Comparison of ENCODE assay signal across 31 mouse cellular contexts in genomic region chr10:42903054-42903453, GRCm38 (mm10). TPM values are rescaled to one million over a fixed set of nuclear protein-coding genes. Genes with fewer than 3 reads are reported as not detected.
A peak's percentile ranks its signal among the peaks of the same experiment; 100 is the strongest.
DNase-seq lines count a peak whose midpoint lies in the region; ATAC-seq and TF ChIP-seq lines count a peak whose summit lies in the region.
"Had no signal": no experiment of that assay in that cellular context is flagged by ENCODE, and none has a peak within 500 bp of the region (broad histone marks: within the 10 kb centered on the region; RNA-seq: fewer than 3 reads in every experiment).

No protein-coding gene starts in this region.

- no peaks in the 10 kb centered on the region for H3K9me3 ChIP-seq in stomach, postnatal 0 days (ENCODE audit: control insufficient read depth, low read length)
- H3K9me3 ChIP-seq: embryonic facial prominence, embryonic 10.5 days; embryonic facial prominence, embryonic 13.5 days; forebrain, embryonic 10.5 days; G1E; heart, embryonic 12.5 days; heart, embryonic 15.5 days; hindbrain, embryonic 10.5 days had no signal

- WGBS in heart, adult 2 months: 75% methylated on average over 1 of the region's 1 CpGs
- 89% methylated on average over 1 of the region's 1 CpGs for WGBS in thymus, adult 2 months
- WGBS in stomach, postnatal 0 days: 80% methylated on average over 1 of the region's 1 CpGs

- no peaks in the 10 kb centered on the region for H3K27me3 ChIP-seq in heart, adult 2 months (ENCODE audit: control insufficient read depth, insufficient read depth, low read length)
- no peaks in the 10 kb centered on the region for H3K27me3 ChIP-seq in thymus, adult 2 months (ENCODE audit: control insufficient read depth, insufficient read depth, low read length)
- H3K27me3 ChIP-seq in stomach, postnatal 0 days (ENCODE audit: control insufficient read depth, insufficient read depth, low read length): no peaks in the 10 kb centered on the region
- H3K27me3 ChIP-seq: CH12.LX; embryonic facial prominence, embryonic 13.5 days; heart, embryonic 12.5 days; heart, embryonic 15.5 days; hindbrain, embryonic 13.5 days had no signal

- H3K4me1 ChIP-seq in heart, adult 2 months (ENCODE audit: control insufficient read depth, insufficient read depth, low read length): no peaks in the 10 kb centered on the region
- H3K4me1 ChIP-seq in thymus, adult 2 months (replicated peaks; ENCODE audit: control insufficient read depth, insufficient read depth, low read length): peaks cover 30% of the 10 kb centered on the region
- no peaks in the 10 kb centered on the region for H3K4me1 ChIP-seq in stomach, postnatal 0 days (replicated peaks; ENCODE audit: control insufficient read depth, insufficient read depth)
- H3K4me1 ChIP-seq: embryonic facial prominence, embryonic 10.5 days; embryonic facial prominence, embryonic 13.5 days; forebrain, embryonic 10.5 days; heart, embryonic 12.5 days; heart, embryonic 15.5 days; hindbrain, embryonic 10.5 days; hindbrain, embryonic 13.5 days had no signal

- peak; percentile 83 for DNase-seq in heart, adult 11 months
- no peak for DNase-seq in heart, adult 2 months
- peak; percentile 4 for DNase-seq in thymus, postnatal 4 days
- DNase-seq in thymus, adult 2 months: no peak
- peak; percentile 3 for DNase-seq in stomach, postnatal 0 days (ENCODE audit: low spot score)
- DNase-seq: adrenal gland, postnatal 14 days; B cell, adult 2 months; cerebellum, adult 11 months; cerebellum, adult 2 months; cerebellum, adult 9-11 months; cerebellum, postnatal 25 days; embryo, embryonic 11 days; gastrocnemius, postnatal 25 days; heart, postnatal 10 days; heart, postnatal 36 days had no signal

- H3K4me2 ChIP-seq in stomach, postnatal 0 days (replicated peaks; ENCODE audit: low read depth): no peak overlapping the region
- H3K4me2 ChIP-seq: embryonic facial prominence, embryonic 13.5 days; heart, embryonic 12.5 days; heart, embryonic 15.5 days; hindbrain, embryonic 13.5 days had no signal

- H3K36me3 ChIP-seq in heart, adult 2 months (ENCODE audit: control insufficient read depth, insufficient read depth, low read length): no peaks in the 10 kb centered on the region
- H3K36me3 ChIP-seq in thymus, adult 2 months (ENCODE audit: control insufficient read depth, insufficient read depth, low read length): no peaks in the 10 kb centered on the region
- no peaks in the 10 kb centered on the region for H3K36me3 ChIP-seq in stomach, postnatal 0 days (ENCODE audit: control insufficient read depth, insufficient read depth, low read length)
- H3K36me3 ChIP-seq: embryonic facial prominence, embryonic 10.5 days; embryonic facial prominence, embryonic 13.5 days; forebrain, embryonic 10.5 days; G1E; heart, embryonic 12.5 days; heart, embryonic 15.5 days; hindbrain, embryonic 10.5 days; hindbrain, embryonic 13.5 days had no signal

- H3K79me2 ChIP-seq in heart, adult 2 months (replicated peaks; ENCODE audit: control insufficient read depth, insufficient read depth, low read length): no peaks in the 10 kb centered on the region

- no peak overlapping the region for H3K4me3 ChIP-seq in heart, adult 2 months
- no peak overlapping the region for H3K4me3 ChIP-seq in thymus, adult 2 months (ENCODE audit: control insufficient read depth, insufficient read depth, low read length)
- H3K4me3 ChIP-seq in stomach, postnatal 0 days (ENCODE audit: low read depth, low read length): no peak overlapping the region
- H3K4me3 ChIP-seq: embryonic facial prominence, embryonic 10.5 days; embryonic facial prominence, embryonic 13.5 days; erythroblast, embryonic 14.5 days; forebrain, embryonic 10.5 days; heart, embryonic 12.5 days; heart, embryonic 15.5 days; hindbrain, embryonic 10.5 days; hindbrain, embryonic 13.5 days had no signal

- intact Hi-C loops in heart, adult 2 months (cut with DNase I): no loop called here

- peak; percentile 89 for ATAC-seq in megakaryocyte progenitor cell, adult 5-6 weeks (replicated peaks; ENCODE audit: poor library complexity)
- ATAC-seq in stomach, postnatal 0 days (ENCODE audit: low FRiP score, low TSS enrichment): no peak
- ATAC-seq in erythroid progenitor cell, adult 5-6 weeks (replicated peaks; ENCODE audit: low FRiP score, poor library complexity, severe bottlenecking): no peak
- no peak for ATAC-seq in inflammation-experienced regulatory T-cells, adult 6 months
- ATAC-seq: forebrain, embryonic 14.5 days; hindbrain, embryonic 16.5 days; Patski had no signal

- no peak for TF ChIP-seq EP300 in heart, adult 2 months (IDR thresholded peaks at IDR 0.05; ENCODE audit: insufficient read depth, low read depth, low read length)
- no peak for TF ChIP-seq EP300 in stomach, postnatal 0 days (optimal IDR thresholded peaks at IDR 0.05)

- no peak overlapping the region for H3K27ac ChIP-seq in heart, adult 2 months
- H3K27ac ChIP-seq in thymus, adult 2 months (ENCODE audit: control insufficient read depth, insufficient read depth, low read length): no peak overlapping the region
- H3K27ac ChIP-seq in stomach, postnatal 0 days (replicated peaks): no peak overlapping the region
- H3K27ac ChIP-seq: embryonic facial prominence, embryonic 10.5 days; embryonic facial prominence, embryonic 13.5 days; forebrain, embryonic 10.5 days; heart, embryonic 15.5 days; hindbrain, embryonic 10.5 days; hindbrain, embryonic 13.5 days had no signal

- H3K9ac ChIP-seq in heart, adult 2 months (ENCODE audit: low read depth, low read length): no peak overlapping the region
- no peak overlapping the region for H3K9ac ChIP-seq in stomach, postnatal 0 days (ENCODE audit: low read length)
- H3K9ac ChIP-seq: embryonic facial prominence, embryonic 13.5 days; heart, embryonic 12.5 days; heart, embryonic 15.5 days; hindbrain, embryonic 13.5 days had no signal

- TF ChIP-seq POLR2A in heart, adult 2 months (IDR thresholded peaks at IDR 0.05; ENCODE audit: insufficient read depth, low read depth, low read length): no peak
- no peak for TF ChIP-seq POLR2A in thymus, adult 2 months (IDR thresholded peaks at IDR 0.05; ENCODE audit: control insufficient read depth, extremely low read depth, insufficient read depth, low read length, poor library complexity)

- no peak for TF ChIP-seq CTCF in heart, adult 2 months (IDR thresholded peaks at IDR 0.05)
- no peak for TF ChIP-seq CTCF in thymus, adult 2 months (IDR thresholded peaks at IDR 0.05; ENCODE audit: borderline replicate concordance, control insufficient read depth, extremely low read depth, insufficient read depth, low read length, poor library complexity)
- TF ChIP-seq CTCF in stomach, postnatal 0 days (IDR thresholded peaks at IDR 0.05; ENCODE audit: low read depth): no peak

RNA-seq across cellular contexts. Expression of gene Scml4, which starts 42.9 kb away (rescaled TPM):
- 1 to 10 TPM in 1 of 2 experiments, under 1 TPM in 1; 0.84 to 1.3 TPM for total RNA-seq in heart, adult 2 months (2021)
- 1.3 and 2.1 TPM in 2 replicates for polyA plus RNA-seq in heart, adult 2 months (2012; rRNA removed)
- polyA plus RNA-seq in thymus, adult 2 months (2012; rRNA removed): 32.9 and 42.5 TPM in 2 replicates
- 0.17 and 0.47 TPM in 2 replicates for total RNA-seq in megakaryocyte progenitor cell, adult 5-6 weeks (2015)
- total RNA-seq in megakaryocyte progenitor cell, adult 5-6 weeks (2017): 0.33 and 0.95 TPM in 2 replicates
- polyA plus RNA-seq in stomach, postnatal 0 days (2015; fragmentation: Nextera tagmentation; extraction: Ambion mirVana): 5.1 and 5.4 TPM in 2 replicates
- total RNA-seq in erythroid progenitor cell, adult 5-6 weeks (2015; ENCODE audit: low replicate concordance): 2.5 TPM in 1 of 2 replicates, not detected in the other
- 1.1 and 2.7 TPM in 2 replicates for total RNA-seq in erythroid progenitor cell, adult 5-6 weeks (2017; ENCODE audit: low replicate concordance)
- polyA plus RNA-seq in inflammation-experienced regulatory T-cells, adult 6 months (2017; shearing (Covaris generic)): 10 to 100 TPM; 14.0 to 48.5 (median 47.5) TPM
- total RNA-seq: G1E had no signal
- polyA plus RNA-seq: erythroblast, embryonic 14.5 days; G1E had no signal

Comparison
In these comparisons a context has a peak if more than half of its experiments do, and no peak if none do; other contexts are left out.
1. DNase-seq: peak in heart, adult 11 months (single experiment), thymus, postnatal 4 days (single experiment) and stomach, postnatal 0 days (single experiment); none in heart, adult 2 months (0 of 2) and thymus, adult 2 months (single experiment).